Mouse (Mus musculus) limb, embryonic 10.5 days (tissue): ENCODE measurements around the gene Slc25a30. TPM values are rescaled to one million over a fixed set of nuclear protein-coding genes. Genes with fewer than 3 reads are reported as not detected.
A peak's percentile ranks its signal among the peaks of the same experiment; 100 is the strongest.
"Not testable (repeated sequence)": the region's sequence is repeated elsewhere in the genome, so short reads cannot be mapped to it uniquely, and the experiment has no call there.

ENCODE experiments used
- DNase-seq: peaks from one replicate; pipeline ENCODE4 v3.0.0-alpha.2; 2017; ENCODE audit warnings: low spot score
- H3K27ac ChIP-seq: fragments of 300-500 bp; sonication (generic); 2 replicates; pipeline ENCODE4 v1.5.1; 2016; ENCODE audit warnings: mild to moderate bottlenecking
- H3K27me3 ChIP-seq: fragments of 300-500 bp; sonication (generic); 2 replicates; pipeline ENCODE4 v1.6.1; 2016; ENCODE audit warnings: low read depth, mild to moderate bottlenecking; ENCODE audit not compliant: poor library complexity, severe bottlenecking
- H3K36me3 ChIP-seq: fragments of 300-500 bp; sonication (generic); 2 replicates; pipeline ENCODE4 v1.6.1; 2016; ENCODE audit warnings: mild to moderate bottlenecking, moderate library complexity
- H3K4me1 ChIP-seq: fragments of 300-500 bp; sonication (generic); 2 replicates; pipeline ENCODE4 v1.6.1; 2016
- H3K4me3 ChIP-seq: fragments of 300-500 bp; sonication (generic); 2 replicates; pipeline ENCODE4 v1.5.1; 2016; ENCODE audit warnings: mild to moderate bottlenecking, moderate library complexity
- H3K9me3 ChIP-seq: fragments of 300-500 bp; sonication (generic); replicated peaks from 2 replicates; pipeline ENCODE4 v1.6.1; 2016; ENCODE audit warnings: mild to moderate bottlenecking
- WGBS: fragments of 180-500 bp; shearing (Covaris S2); methylation state at CpG from one replicate; pipeline ENCODE4 v1.1.7; 2016; 5-methylcytosine and 5-hydroxymethylcytosine counted together
- polyA plus RNA-seq: library from polyadenylated mRNA; unstranded; fragments of >200 nt; fragmentation: Nextera tagmentation; extraction: Ambion mirVana; gene quantifications from 2 replicates; pipeline ENCODE4 v1.2.1, GENCODE M21; 2016

Gene Slc25a30
- polyA plus RNA-seq, result 4.8 and 6.2 TPM in 2 replicates

DNA sequence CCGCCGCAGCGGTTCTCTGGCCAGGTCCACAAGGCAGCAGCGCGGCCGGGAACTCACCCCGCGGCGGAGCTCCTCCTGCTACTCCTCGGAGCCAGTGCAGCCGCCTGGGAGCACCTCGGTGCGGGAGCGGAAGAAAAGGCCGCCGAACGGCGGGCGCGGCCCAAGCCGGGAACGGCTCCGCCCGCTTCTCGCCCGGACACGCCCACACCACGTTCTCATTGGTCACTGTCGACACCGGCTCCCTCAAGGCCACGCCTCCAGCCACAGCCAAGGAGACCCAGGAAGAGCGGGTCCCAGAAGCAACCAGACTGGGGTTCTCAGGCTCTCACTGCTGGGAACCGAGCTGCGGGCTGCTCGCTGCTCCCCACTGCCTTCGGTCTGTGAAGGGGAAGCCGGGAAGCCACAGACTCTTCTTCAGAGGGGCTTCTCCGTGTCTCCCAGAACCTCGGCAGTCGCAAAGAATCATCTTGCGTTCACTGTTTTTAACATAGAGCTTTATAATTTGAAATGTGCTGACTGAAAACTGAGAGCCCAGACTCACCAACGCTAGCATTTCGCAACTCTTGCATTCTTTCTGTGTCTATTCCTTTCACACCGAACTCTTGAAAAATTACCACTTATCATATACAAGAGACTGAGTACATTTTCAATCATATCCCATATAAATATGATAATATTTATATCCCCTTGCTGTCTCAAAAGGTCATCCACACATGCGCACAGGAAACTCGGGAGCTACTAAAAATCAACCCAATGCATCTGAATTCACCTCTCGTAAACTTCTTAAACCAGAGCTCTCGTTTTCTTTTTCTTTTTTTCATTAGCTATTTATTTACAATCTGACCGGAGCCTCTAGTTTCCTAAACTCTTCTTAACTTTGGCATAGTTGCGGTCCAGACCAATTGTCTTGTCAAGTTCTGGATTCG is at the start of gene Slc25a30:
Gene Slc25a30 (minus strand): TSS at position 170 of the 926 bp plus-strand sequence.
- peak within 1 kb of the TSS; percentile 82 for H3K4me3 ChIP-seq
- 8% methylated on average over 51 of the region's 51 CpGs for WGBS
- peak within 1 kb of the TSS; percentile 85 for H3K27ac ChIP-seq
- peaks cover 31% of the 10 kb centered on the region for H3K27me3 ChIP-seq
- no peaks in the 10 kb centered on the region for H3K36me3 ChIP-seq
- H3K4me1 ChIP-seq, result peaks cover 6% of the 10 kb centered on the region; the same call in 1 of the 2 replicates
- peak; percentile 93 for DNase-seq
- no peaks in the 10 kb centered on the region for H3K9me3 ChIP-seq

DNA sequence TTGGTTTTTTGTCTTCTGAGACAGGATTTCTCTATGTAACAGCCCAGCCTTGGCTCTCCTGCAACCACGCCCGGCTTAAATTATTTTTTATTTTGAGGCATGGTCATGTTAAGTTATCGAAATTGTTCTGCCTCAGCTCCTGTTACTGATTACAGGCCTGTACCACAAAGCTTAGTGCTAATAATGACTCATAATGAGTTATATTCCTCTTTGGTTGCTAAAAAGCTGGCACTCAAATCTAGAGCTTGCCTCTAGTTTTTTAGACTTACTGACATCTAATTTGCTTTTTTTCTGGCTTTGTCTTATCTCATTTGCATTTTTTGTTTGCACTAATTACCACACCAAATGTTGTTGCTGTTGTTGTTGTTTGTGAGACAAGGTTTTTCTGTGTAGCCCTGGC is 49.7 kb upstream of the Slc25a30 start:
- peaks cover 42% of the 10 kb centered on the region for H3K4me1 ChIP-seq
- no peaks in the 10 kb centered on the region for H3K27me3 ChIP-seq
- H3K36me3 ChIP-seq, result no peaks in the 10 kb centered on the region
- 88% methylated on average over 3 of the region's 3 CpGs for WGBS
- H3K9me3 ChIP-seq, result no peaks in the 10 kb centered on the region
- H3K4me3 ChIP-seq, result no peak overlapping the region
- no peak overlapping the region; the same call in 1 of the 2 replicates for H3K27ac ChIP-seq
- DNase-seq, result no peak

DNA sequence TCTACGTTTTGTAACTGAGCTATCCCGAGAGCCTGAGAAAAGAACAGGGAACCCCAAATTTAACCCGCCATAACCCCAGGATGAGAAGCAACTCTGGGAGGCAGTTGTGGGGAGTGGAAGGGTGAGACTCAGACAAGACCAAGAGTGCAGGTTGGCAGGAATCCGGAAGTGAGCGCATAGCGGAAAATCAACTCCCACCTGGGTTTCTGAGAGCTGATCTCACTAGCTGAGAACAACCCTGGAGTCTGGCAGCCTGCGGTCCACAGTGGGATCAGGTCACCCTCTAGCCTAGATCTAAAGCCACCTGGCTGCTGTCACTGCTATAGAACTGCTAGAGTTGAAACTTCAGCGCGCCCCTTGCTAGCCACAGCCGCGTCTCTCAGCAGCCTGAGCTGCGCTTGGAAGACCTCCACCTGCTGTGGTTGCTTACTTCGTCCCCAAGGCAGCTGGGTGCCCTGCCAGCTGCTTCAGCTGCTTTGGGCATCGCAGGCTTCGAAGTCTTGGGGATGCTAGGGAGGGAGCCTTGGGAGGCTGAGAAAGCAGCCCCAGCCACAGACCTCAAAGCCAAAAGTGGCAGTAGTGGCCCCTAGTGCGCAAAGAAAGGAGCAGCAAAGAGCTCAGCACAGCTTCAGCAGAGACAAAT is 48.0 kb upstream of the Slc25a30 start:
- peak overlapping the region; percentile 58 for H3K4me3 ChIP-seq
- H3K27me3 ChIP-seq, result no peaks in the 10 kb centered on the region
- H3K36me3 ChIP-seq, result no peaks in the 10 kb centered on the region
- DNase-seq, result no peak
- H3K27ac ChIP-seq, result peak overlapping the region; percentile 96
- WGBS, result under 1% methylated on average over 16 of the region's 16 CpGs
- H3K9me3 ChIP-seq, result no peaks in the 10 kb centered on the region
- peaks cover 42% of the 10 kb centered on the region for H3K4me1 ChIP-seq

DNA sequence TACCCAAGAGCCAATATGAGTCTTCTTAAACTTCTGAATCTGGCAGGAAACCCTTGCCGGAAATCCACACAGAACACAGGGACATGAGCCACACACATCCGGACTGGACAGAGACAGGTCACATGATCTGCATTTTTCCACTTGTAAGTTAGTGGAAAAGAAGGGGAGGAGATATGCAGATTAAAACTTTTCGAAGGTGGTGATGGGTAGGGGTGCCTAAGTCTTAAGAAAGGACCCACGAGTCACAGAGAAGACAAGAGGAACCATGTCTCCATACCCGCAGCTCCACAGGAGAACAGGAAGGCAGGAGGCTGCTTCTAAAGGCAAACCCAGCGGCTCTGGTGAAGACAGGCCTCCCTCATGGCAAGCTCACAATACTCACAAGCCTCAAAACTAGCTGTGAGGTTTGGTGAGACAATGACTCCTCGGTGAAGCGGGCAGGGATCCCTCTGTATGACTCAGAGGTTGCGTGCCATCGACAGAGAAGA is 47.5 kb upstream of the Slc25a30 start:
- no peaks in the 10 kb centered on the region for H3K9me3 ChIP-seq
- H3K27ac ChIP-seq, result peak overlapping the region; percentile 96
- no peaks in the 10 kb centered on the region for H3K27me3 ChIP-seq
- WGBS, result under 1% methylated on average over 10 of the region's 10 CpGs
- peak; percentile 77 for DNase-seq
- H3K36me3 ChIP-seq, result no peaks in the 10 kb centered on the region
- H3K4me1 ChIP-seq, result peaks cover 42% of the 10 kb centered on the region
- peak overlapping the region; percentile 58 for H3K4me3 ChIP-seq

DNA sequence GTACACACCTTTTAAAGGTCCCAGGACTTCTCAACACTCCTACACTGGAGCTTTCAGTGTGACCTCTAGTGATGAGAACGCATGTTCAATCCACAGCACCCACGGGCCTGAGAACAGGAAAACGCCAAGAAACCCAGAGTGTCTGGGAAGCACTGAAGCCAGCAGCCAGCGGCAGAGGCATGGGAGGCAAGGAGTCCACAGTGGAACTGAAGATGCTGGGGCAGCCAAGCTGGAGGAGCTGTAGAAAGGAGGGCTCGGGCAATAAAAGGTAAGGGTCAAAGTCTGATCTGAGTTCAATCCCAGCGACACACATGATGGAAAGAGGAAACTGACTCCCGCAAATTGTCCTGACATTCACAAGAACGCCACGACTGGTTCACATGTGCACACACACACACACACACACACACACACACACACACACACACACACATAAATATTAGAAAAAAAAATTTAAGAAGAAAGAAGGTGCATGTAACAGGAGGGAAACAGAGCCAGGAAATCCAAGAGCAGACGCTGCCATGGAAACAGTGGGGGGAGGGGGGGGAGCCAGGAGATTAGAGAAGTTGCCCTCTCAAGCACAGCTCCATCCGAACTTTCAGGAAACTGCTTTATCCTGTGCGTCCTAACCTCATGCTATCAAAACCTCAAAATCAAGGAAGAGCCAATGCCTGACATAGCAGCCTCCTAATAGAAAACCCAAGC is 46.9 kb upstream of the Slc25a30 start:
- Histone ChIP-seq H3K27me3 (peaks cover 6% of the 10 kb centered on the region; the same call in 1 of the 2 replicates), H3K36me3 (no peaks in the 10 kb centered on the region), H3K4me3 (peak overlapping the region; percentile 58), H3K4me1 (peaks cover 48% of the 10 kb centered on the region), H3K27ac (peak overlapping the region; percentile 96), H3K9me3 (no peaks in the 10 kb centered on the region)
- DNase-seq, result peak; percentile 52
- WGBS, result 11% methylated on average over 12 of the region's 12 CpGs

DNA sequence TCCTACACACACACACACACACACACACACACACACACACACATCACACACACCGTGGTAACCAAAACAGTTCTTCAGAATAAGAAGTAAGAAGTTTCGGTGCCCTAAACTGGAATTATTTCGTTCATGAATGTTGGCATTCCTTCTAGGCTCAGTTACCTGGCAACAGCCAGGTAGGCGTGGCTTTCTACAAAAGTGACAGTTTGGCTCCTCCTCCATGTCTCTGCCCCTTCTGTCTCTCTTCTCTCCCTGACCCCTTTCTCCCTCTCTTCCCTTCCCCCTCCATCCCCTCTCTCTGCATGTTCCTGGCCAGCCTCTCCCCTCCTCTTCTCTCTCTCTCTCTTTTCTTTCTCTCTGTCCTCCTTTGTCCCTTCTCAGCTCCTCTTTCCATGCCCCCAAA is 46.1 kb upstream of the Slc25a30 start:
- DNase-seq, result no peak
- peak overlapping the region; percentile 58 for H3K4me3 ChIP-seq
- peak overlapping the region; percentile 96 for H3K27ac ChIP-seq
- peaks cover 12% of the 10 kb centered on the region for H3K27me3 ChIP-seq
- H3K9me3 ChIP-seq, result no peaks in the 10 kb centered on the region
- no peaks in the 10 kb centered on the region for H3K36me3 ChIP-seq
- WGBS, result 42% methylated on average over 4 of the region's 4 CpGs
- peaks cover 54% of the 10 kb centered on the region for H3K4me1 ChIP-seq

DNA sequence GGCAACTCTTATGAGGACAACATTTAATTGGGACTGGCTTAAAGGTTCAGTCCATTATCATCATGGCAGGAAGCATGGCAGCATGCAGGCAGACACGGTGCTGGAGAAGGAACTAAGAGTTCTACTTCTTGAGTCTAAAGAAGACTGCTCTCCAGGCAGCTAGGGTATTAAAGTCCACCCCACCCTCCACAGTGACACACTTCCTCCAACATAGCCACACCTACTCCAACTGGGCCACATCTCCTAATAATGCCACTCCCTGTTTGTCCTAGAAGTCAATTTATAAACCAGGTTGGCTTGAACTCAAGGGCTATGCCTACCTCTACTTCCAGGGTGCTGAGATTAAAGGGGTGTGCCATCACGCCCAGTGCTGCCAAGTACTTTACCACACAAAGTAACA is 45.2 kb upstream of the Slc25a30 start:
- no peaks in the 10 kb centered on the region for H3K9me3 ChIP-seq
- peaks cover 15% of the 10 kb centered on the region for H3K27me3 ChIP-seq
- H3K4me3 ChIP-seq, result no peak overlapping the region
- H3K27ac ChIP-seq, result no peak overlapping the region
- no peaks in the 10 kb centered on the region for H3K36me3 ChIP-seq
- H3K4me1 ChIP-seq, result peaks cover 48% of the 10 kb centered on the region
- WGBS, result 95% methylated on average over 2 of the region's 2 CpGs
- DNase-seq, result no peak

DNA sequence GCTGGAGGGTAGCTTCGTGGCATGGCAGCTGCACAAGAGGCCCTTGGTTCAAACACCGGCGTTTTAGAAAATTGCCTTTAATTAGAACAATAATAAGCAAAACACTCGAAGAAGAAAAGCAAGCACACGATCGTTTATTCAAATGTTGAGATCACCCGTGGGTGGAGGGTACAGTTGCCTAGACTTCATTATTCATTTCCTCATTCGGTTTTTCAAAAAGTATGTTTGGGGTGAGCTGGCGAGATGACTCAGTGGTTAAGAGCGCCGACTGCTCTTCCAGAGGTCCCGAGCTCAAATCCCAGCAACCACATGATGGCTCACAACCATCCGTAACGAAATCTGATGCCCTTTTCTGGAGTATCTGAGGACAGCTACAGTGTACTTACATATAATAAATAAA is 43.0 kb upstream of the Slc25a30 start:
- DNase-seq, H3K27ac ChIP-seq, H3K9me3 ChIP-seq, H3K36me3 ChIP-seq, H3K4me3 ChIP-seq: not testable (repeated sequence)
- H3K27me3 ChIP-seq, result peaks cover 15% of the 10 kb centered on the region
- 65% methylated on average over 14 of the region's 14 CpGs for WGBS
- peaks cover 35% of the 10 kb centered on the region for H3K4me1 ChIP-seq

DNA sequence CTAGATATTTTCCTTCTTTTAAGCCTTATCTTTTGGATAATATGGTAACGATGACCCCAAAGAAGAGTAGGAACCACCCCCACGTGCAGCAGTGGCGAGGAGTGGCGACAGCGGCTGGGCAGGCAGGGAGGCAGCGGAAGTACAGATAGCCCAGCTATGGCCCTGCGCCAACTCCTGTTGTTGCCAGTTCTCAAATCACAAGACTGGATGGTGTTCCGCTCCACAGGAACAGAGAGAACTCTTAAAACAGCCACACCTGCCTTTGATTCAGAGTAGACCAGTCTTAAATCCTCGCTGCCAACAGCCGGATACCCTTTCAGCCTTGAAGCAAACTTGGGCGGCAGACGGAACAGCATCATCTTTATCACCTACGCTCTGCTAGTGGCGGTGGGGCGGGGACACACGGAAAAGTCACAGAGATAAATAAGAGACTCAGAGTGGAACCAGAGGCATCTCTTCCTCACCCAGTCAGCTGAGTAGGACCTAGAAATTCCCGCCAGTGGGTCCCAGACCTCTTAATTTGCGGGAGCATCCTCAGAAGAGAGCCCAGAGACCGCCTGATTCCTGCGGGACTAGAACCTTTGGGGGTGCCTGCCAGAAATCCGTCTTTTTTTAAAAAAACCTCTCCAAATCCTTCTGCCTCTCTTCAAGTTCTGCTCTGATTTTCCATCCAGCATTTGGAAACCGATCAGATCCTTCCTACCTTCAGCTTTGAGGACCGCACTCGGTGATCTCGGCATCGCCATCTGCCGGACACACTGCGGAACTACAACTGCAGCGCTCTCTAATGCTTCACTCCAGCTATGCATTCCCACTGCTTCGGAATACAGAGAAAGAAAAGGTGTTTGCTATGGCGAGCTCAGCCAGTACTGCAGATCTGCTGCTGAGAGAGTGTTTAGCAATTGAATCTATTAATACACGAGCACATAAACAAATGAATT is 42.3 kb upstream of the Slc25a30 start:
- peak; percentile 90 for DNase-seq
- Histone ChIP-seq H3K4me1 (peaks cover 30% of the 10 kb centered on the region), H3K36me3 (no peaks in the 10 kb centered on the region), H3K27ac (peak overlapping the region; percentile 58; the same call in 1 of the 2 replicates), H3K4me3 (peak overlapping the region; percentile 42), H3K27me3 (peaks cover 15% of the 10 kb centered on the region), H3K9me3 (no peaks in the 10 kb centered on the region)
- WGBS, result 8% methylated on average over 32 of the region's 32 CpGs

DNA sequence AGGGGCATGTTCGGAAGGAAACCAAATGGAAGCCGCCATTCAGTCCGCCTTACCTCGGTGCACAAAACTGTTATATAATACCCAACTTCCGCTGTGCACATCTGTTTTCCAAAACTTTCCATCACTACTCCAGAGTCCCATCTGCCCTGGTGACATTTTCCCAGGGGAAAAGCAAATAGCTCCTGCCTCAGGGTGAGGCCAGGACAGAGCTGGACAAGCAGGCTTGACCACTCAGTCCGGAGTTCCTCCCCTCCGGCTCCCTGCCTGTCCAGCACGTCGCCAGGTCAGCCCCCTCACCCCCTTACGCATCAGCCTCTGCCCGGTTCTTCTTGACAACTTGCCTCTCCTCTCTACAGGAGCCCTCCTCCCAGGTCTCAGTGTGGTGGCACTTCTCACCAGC is 41.4 kb upstream of the Slc25a30 start:
- Histone ChIP-seq H3K4me3 (peak overlapping the region; percentile 42; the same call in 1 of the 2 replicates), H3K9me3 (no peaks in the 10 kb centered on the region), H3K36me3 (no peaks in the 10 kb centered on the region), H3K27me3 (peaks cover 15% of the 10 kb centered on the region), H3K27ac (peak overlapping the region; percentile 53), H3K4me1 (peaks cover 22% of the 10 kb centered on the region)
- 35% methylated on average over 11 of the region's 11 CpGs for WGBS
- no peak for DNase-seq

DNA sequence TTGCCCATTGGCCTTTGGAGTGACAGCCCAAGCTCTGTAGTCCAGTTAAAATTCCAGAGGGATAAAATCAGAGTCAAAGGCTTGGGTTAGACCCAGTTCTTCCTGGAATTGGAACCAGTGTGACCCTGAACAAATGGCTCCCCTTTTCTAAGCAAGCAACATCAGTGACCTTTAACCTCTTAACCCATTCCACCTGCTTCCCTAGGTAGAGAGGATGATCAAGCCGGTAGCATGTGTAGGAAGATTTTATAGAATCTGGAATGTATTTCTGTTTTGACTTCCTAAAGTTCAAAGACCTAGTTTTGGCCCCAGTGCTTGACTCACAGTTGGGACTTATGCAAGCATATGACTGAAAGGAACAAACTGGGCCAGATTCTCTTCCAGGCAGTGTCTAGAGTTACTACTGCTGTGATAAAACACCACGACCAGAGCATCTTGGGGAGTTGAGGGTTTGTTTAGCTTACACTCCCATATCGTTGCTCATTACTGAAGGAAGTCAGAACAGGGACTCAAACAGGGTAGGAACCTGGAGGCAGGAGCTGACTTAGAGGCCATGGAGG is 40.1 kb upstream of the Slc25a30 start:
- H3K9me3 ChIP-seq, result no peaks in the 10 kb centered on the region
- 57% methylated on average over 3 of the region's 3 CpGs for WGBS
- H3K27me3 ChIP-seq, result peaks cover 15% of the 10 kb centered on the region
- no peak overlapping the region for H3K4me3 ChIP-seq
- peaks cover 17% of the 10 kb centered on the region for H3K4me1 ChIP-seq
- DNase-seq, result no peak
- H3K36me3 ChIP-seq, result no peaks in the 10 kb centered on the region
- H3K27ac ChIP-seq, result no peak overlapping the region
